Mouse (Mus musculus): ENCODE data around the gene Socs1.

DNA sequence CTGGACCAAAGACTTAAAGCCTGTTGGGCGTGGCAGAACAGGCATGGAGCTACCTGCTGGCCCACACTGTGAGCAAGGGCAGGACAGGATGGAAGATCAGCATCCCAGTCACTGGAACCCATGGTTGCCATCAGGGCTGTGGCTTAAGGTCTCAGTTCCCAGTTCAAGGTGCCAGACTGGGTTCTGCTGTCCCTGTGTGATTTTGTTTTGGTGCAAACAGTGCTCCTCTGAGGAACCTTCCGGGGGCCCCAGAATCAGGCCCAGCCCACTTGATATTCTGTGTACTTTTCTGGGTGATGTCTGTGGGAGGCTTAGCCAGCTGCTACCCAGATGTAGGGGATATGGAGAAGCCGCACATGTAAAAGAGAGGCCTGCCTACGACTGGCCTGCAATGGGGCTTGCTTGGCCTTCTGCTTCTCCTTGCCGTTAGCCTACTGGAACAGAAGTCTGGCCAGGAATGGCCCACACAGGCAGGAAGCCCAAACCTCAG lies 4.7 kb downstream of the Socs1 start:
- TF ChIP-seq POLR2A (IDR thresholded peaks at IDR 0.05; ENCODE audit: borderline replicate concordance, extremely low read depth, low read depth, low read length) = no peak
- no peak for TF ChIP-seq CTCF (IDR thresholded peaks at IDR 0.05; ENCODE audit: insufficient read depth, low read length)

Data from lung, adult 2 months (tissue).